Mouse (Mus musculus) gastrocnemius, adult 2 months (tissue): ENCODE results near the gene Txlnb. TPM values are rescaled to one million over a fixed set of nuclear protein-coding genes. Genes with fewer than 3 reads are reported as not detected.
"Not testable (repeated sequence)": the region's sequence is repeated elsewhere in the genome, so short reads cannot be mapped to it uniquely, and the experiment has no call there.

ENCODE experiments used
- DNase-seq: peaks from one replicate; pipeline ENCODE4 v3.0.0; 2022
- H3K27ac ChIP-seq: fragments of 200-600 bp; 2 replicates; pipeline ENCODE4 v1.8.1; 2022; ENCODE audit warnings: mild to moderate bottlenecking
- H3K4me3 ChIP-seq: fragments of 200-600 bp; 2 replicates; pipeline ENCODE4 v1.8.1; 2022; ENCODE audit warnings: mild to moderate bottlenecking, moderate library complexity
- CTCF ChIP-seq: fragments of 200-600 bp; IDR thresholded peaks from 2 replicates; pipeline ENCODE4 v1.8.1; 2022; ENCODE audit warnings: antibody characterized with exemption, mild to moderate bottlenecking, moderate library complexity
- intact Hi-C: fragments of 180-260 bp; cut with DNase I; formaldehyde crosslinking; loops from one replicate; pipeline ENCODE4 v1.15.1; 2025
- long read RNA-seq, 2 experiments: library from polyadenylated mRNA; stranded (forward); transcript quantifications; one replicate each; pipeline ENCODE4 v2.0.0; 2021
- total RNA-seq, 2 experiments: library from RNA; stranded (reverse); gene quantifications; 2 replicates each; pipeline ENCODE4 v1.2.3; 2021

Txlnb gene
- 100 to 1,000 TPM; 399 to 405 TPM for total RNA-seq
- long read RNA-seq, experiment 1, full-length matches to known transcripts: 575 of 677 reads
- long read RNA-seq, experiment 1, partial matches to known transcripts: 74 of 677 reads
- long read RNA-seq, experiment 1, other reads (novel, unspliced or antisense): 28 of 677 reads
- long read RNA-seq, experiment 2, full-length matches to known transcripts: 558 of 684 reads
- long read RNA-seq, experiment 2, partial matches to known transcripts: 92 of 684 reads
- long read RNA-seq, experiment 2, other reads (novel, unspliced or antisense): 34 of 684 reads

- peak; percentile 42; the same call in 1 of the 2 replicates for TF ChIP-seq CTCF
- peak within 1 kb of the TSS; percentile 72 for H3K4me3 ChIP-seq
- peak; percentile 82 for DNase-seq
- intact Hi-C loops: loop anchor here (1.0 kb wide), 1 partner anchor 63 kb away; no protein-coding TSS in a partner anchor
- H3K27ac ChIP-seq: peak within 1 kb of the TSS; percentile 99
These were observed at the start of gene Txlnb for GRCm38 (mm10) chr10:17795767-17796631. Txlnb (plus strand) TSS chr10:17796226.

- no peak for TF ChIP-seq CTCF
- Histone ChIP-seq H3K4me3 (no peak overlapping the region), H3K27ac (no peak overlapping the region)
- no peak for DNase-seq
- intact Hi-C loops: no loop called here
These were observed 43.5 kb upstream of the Txlnb start for GRCm38 (mm10) chr10:17752478-17752877.

- H3K27ac ChIP-seq: no peak overlapping the region
- no peak for DNase-seq
- no peak for TF ChIP-seq CTCF
- intact Hi-C loops: no loop called here
- no peak overlapping the region for H3K4me3 ChIP-seq
These were observed 36.3 kb upstream of the Txlnb start for GRCm38 (mm10) chr10:17759772-17760171.

GRCm38 (mm10) chr10:17760750-17761613 is 35.0 kb upstream of the Txlnb start:
- H3K27ac ChIP-seq: no peak overlapping the region
- intact Hi-C loops: no loop called here
- peak; percentile 12 for TF ChIP-seq CTCF
- DNase-seq: no peak
- no peak overlapping the region for H3K4me3 ChIP-seq

- H3K27ac ChIP-seq: no peak overlapping the region
- no peak for DNase-seq
- no peak for TF ChIP-seq CTCF
- intact Hi-C loops: no loop called here
- H3K4me3 ChIP-seq: no peak overlapping the region
These were observed 34.4 kb upstream of the Txlnb start for GRCm38 (mm10) chr10:17761652-17762051.

- DNase-seq: no peak
- intact Hi-C loops: no loop called here
- Histone ChIP-seq H3K4me3 (no peak overlapping the region), H3K27ac (no peak overlapping the region)
- TF ChIP-seq CTCF: no peak
These were observed 33.1 kb upstream of the Txlnb start for GRCm38 (mm10) chr10:17762946-17763345.

GRCm38 (mm10) chr10:17769856-17770255 is 26.2 kb upstream of the Txlnb start:
- no peak overlapping the region for H3K27ac ChIP-seq
- intact Hi-C loops: no loop called here
- H3K4me3 ChIP-seq: no peak overlapping the region
- TF ChIP-seq CTCF: no peak
- no peak for DNase-seq

- no peak for DNase-seq
- intact Hi-C loops: no loop called here
- no peak overlapping the region for H3K4me3 ChIP-seq
- no peak for TF ChIP-seq CTCF
- H3K27ac ChIP-seq: no peak overlapping the region
These were observed 23.7 kb upstream of the Txlnb start for GRCm38 (mm10) chr10:17772364-17772763.

GRCm38 (mm10) chr10:17774366-17774765 is 21.7 kb upstream of the Txlnb start:
- TF ChIP-seq CTCF: no peak
- no peak overlapping the region for H3K4me3 ChIP-seq
- intact Hi-C loops: no loop called here
- no peak for DNase-seq
- no peak overlapping the region for H3K27ac ChIP-seq

GRCm38 (mm10) chr10:17775079-17775478 is 20.9 kb upstream of the Txlnb start:
- Histone ChIP-seq H3K27ac (no peak overlapping the region), H3K4me3 (no peak overlapping the region)
- no peak for DNase-seq
- intact Hi-C loops: no loop called here
- TF ChIP-seq CTCF: no peak

GRCm38 (mm10) chr10:17776684-17777083 is 19.3 kb upstream of the Txlnb start:
- intact Hi-C loops: not testable (repeated sequence)

GRCm38 (mm10) chr10:17786771-17787170 is 9.3 kb upstream of the Txlnb start:
- H3K4me3 ChIP-seq: no peak overlapping the region
- DNase-seq: no peak
- H3K27ac ChIP-seq: no peak overlapping the region
- intact Hi-C loops: no loop called here
- TF ChIP-seq CTCF: no peak

More at GRCm38 (mm10) chr10:17776684-17777083, 19.3 kb upstream of the Txlnb start:
- not testable (repeated sequence) for H3K4me3 ChIP-seq, H3K27ac ChIP-seq, DNase-seq
